Mouse (Mus musculus) C2C12 (cell line): ENCODE results near the gene Abhd6.

Experiments
- CEBPB ChIP-seq: IDR thresholded peaks from one replicate; pipeline ENCODE4 v1.6.1; 2011; ENCODE audit warnings: low read depth, mild to moderate bottlenecking, control low read depth, moderate library complexity
- CTCF ChIP-seq: IDR thresholded peaks from one replicate; pipeline ENCODE4 v1.5.1; 2011; ENCODE audit not compliant: control insufficient read depth, insufficient read depth, insufficient read length
- MAX ChIP-seq: IDR thresholded peaks from one replicate; pipeline ENCODE4 v1.6.1; 2011; ENCODE audit warnings: mild to moderate bottlenecking, control low read depth
- MYOD1 ChIP-seq: IDR thresholded peaks from one replicate; pipeline ENCODE4 v1.6.1; 2011; ENCODE audit warnings: low read depth; ENCODE audit not compliant: control insufficient read depth, insufficient read length
- USF1 ChIP-seq: IDR thresholded peaks from one replicate; pipeline ENCODE4 v1.6.1; 2011; ENCODE audit warnings: low read depth, mild to moderate bottlenecking, control low read depth, moderate library complexity

GRCm38 (mm10) chr14:8089016-8089415 is 86.3 kb downstream of the Abhd6 start:
- TF ChIP-seq CEBPB (no peak), CTCF (no peak), MYOD1 (no peak), MAX (no peak), USF1 (no peak)
